Mouse (Mus musculus) testis, adult 2 months (tissue): ENCODE data around the gene Setd4.

ENCODE experiments used
- CTCF ChIP-seq: fragments of 200-500 bp; IDR thresholded peaks from 2 replicates; pipeline ENCODE4 v1.5.1; 2012; ENCODE audit warnings: low read depth, mild to moderate bottlenecking, inconsistent platforms, low read length, moderate library complexity; ENCODE audit not compliant: control insufficient read depth, insufficient read depth, insufficient replicate concordance
- POLR2A ChIP-seq: fragments of 200-500 bp; IDR thresholded peaks from 2 replicates; pipeline ENCODE4 v1.6.1; 2012; ENCODE audit warnings: low read depth, mild to moderate bottlenecking, inconsistent platforms, low read length, moderate library complexity; ENCODE audit not compliant: control insufficient read depth

GRCm38 (mm10) chr16:93581125-93581524 is 22.7 kb downstream of the Setd4 start:
- TF ChIP-seq CTCF = no peak
- no peak for TF ChIP-seq POLR2A
